Mouse (Mus musculus) left cerebral cortex, adult 18-20 months (tissue): ENCODE measurements around the gene Grin3a. TPM values are rescaled to one million over a fixed set of nuclear protein-coding genes. Genes with fewer than 3 reads are reported as not detected.
A peak's percentile ranks its signal among the peaks of the same experiment; 100 is the strongest.
"Not testable (repeated sequence)": the region's sequence is repeated elsewhere in the genome, so short reads cannot be mapped to it uniquely, and the experiment has no call there.

Source experiments
- DNase-seq, 2 experiments: peaks; one replicate each; pipeline ENCODE4 v3.0.0; 2021 to 2022; ENCODE audit warnings: low spot score in 2 of 2, mixed read lengths in 1 of 2
- total RNA-seq, 2 experiments: library from RNA; stranded (reverse); gene quantifications; 2 replicates each; pipeline ENCODE4 v1.2.3; 2021

Grin3a gene
- total RNA-seq, 2 experiments from 2014 or later: 27.7 to 28.3 TPM

DNA sequence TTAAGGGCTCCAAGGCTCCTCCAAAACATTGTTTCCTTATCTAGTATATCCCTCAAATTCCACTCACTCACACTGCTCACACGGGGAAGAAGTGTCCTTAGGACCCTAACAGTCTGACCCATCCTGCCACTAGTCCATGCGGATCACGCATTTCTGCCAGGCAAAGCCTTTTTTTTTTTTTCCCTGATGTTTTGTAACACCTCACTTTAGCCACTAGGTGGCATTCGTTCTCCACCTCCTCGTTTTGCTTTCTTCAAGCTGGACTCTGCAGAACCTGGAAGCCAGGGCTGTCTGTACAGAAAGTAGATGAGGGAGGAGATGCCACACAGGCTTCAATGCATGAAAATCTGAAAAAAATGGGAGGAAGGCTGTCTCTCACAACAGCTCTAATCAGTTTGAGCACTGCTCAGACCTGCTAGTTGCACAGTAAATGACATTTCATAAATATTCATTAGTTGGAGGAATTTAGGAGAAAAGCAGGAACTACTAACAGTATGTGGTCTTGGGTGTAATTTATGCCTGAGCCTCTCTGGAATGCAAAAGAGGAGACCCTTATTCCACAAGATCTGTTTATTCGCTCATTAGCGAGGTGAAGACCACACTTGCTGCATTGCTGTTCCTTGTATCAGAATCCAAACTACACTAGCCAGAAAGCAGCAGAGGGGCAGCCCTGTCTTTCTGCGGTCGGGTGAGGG, 156.8 kb downstream of the Grin3a start:
- peak; percentile 41 to 44 for DNase-seq

DNA sequence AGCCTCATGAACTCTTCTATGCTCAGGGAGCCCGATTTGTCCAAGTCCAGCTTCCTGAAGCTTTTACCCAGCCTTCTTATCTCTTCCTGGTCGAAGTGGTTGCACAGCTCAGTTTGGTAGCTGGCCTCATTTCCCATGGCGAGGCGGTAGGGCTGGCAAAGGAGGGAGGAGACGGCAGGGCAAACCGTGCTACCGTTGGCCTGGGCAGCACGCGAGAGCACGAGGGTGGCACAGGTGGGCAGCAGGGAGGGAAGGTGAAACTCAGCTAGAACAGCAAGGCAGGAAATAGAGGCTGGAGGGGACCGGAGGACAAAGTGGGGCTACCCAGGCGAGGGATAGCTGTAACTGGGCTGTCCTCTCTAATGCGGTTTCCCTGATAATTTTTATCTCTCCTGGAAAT, 163.7 kb downstream of the Grin3a start, which contains the start of gene Ppp3r2:
TSS of gene Ppp3r2 (minus strand) at position 213 of the 400 bp plus-strand sequence.
- DNase-seq: no peak

DNA sequence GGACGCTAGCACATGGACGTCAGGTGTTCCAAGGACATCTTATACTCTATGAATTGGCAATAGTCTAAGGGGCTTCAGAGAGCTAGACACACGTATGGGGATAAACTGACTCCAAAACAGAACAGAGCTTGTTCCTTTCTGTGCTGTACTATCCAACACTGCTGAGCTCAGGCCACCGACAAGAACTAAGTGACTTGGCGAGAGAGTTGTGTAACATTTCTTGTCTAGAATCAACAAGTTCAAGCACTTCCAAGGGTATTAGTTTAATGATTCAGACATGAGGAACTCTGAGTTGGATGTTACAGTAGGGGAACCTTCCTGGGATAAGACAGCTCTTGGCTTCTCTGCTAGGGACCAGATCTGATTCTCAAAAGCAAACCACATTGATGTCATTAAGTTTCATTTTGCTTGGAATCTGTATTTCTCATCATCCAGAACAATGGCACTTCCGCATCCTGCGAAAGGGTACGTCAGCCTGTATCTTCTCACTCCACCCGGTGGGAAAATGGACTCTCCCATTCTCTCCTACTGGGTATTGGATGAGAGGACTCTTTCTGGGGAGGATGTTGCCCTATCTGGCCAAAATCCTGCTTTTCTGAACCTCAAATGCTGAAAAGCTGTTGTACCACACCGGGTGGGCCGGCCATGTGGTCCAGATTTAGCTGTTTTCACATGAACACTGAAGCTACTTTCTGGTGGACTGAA, 165.2 kb downstream of the Grin3a start:
- DNase-seq: no peak

DNA sequence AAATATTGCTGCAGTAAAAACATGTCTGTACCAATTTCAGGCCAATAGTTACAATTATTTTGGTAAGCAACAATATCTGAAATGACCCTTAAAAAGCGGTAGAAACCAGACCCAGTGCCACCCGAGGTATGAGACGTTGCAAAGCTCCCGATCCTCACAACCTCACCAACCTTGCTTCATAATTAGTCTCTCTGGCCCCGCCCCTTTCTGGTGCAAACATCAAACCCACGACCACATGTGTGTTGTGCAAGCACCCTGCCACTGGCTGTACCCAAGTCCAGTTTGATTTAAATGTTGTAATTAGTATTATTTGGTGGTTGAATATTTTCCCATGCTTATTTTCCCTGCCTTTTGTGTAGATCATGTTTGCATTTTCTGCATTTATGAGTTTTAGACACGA, 168.8 kb downstream of the Grin3a start:
- no peak for DNase-seq

DNA sequence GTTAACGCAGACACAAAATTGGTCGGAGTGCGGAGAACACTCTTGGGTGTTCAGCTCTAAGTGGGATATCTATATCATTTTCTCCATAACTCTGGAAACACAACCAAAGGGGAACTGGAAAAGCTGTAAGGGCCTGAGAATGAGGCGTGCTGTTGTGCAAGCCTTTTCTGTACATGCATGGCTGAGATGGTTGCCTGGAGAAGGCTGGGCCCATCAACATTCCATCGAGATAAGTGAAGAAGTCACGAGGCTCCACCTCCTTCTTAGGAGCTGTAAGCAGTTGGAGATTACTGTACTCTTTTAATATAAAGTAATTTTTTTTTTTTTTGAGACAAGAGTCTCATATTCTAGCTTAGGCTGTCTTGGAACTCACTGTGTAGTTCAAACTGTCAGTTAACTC, 169.5 kb downstream of the Grin3a start:
- DNase-seq: no peak

DNA sequence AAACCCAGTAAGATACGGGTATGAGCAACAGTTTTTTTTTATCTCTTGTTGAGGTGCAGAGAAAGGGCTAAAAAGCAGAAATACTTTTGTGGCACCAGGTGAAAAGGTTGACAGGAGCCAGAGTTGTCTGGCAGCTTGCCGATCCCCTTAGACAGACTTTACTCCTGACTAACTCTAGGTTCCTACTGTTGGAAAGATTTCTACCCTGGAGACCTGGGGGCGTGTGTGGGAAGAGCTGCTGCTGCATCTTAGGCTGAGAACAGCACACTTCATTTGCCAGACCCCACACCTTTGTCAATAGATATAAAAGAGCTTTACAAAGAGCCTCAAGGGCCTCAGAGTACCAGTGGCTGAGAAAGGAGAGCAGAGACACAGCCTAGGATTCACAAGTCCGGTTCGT, 180.7 kb downstream of the Grin3a start:
- DNase-seq: peak in 1 of 2 experiments; percentile 46

DNA sequence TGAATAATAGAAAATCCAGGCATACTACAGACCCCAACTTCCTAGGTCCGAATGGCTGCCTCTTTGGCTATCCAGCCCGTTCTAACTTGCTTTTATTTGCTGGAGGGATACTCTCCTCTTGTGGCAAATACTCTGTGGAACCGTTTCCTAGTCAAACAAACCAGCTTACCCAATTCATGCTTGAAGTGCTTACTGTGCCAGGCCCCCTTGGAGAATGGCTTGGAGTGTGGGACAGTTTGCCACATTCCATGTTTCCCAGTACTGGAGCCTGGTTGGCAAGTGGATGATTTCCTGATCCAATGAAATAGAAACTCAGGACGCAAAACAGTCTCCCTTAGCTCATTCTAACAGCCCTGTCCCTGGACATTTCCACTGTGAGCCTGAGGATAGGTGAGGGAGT, 183.3 kb downstream of the Grin3a start:
- DNase-seq: no peak

DNA sequence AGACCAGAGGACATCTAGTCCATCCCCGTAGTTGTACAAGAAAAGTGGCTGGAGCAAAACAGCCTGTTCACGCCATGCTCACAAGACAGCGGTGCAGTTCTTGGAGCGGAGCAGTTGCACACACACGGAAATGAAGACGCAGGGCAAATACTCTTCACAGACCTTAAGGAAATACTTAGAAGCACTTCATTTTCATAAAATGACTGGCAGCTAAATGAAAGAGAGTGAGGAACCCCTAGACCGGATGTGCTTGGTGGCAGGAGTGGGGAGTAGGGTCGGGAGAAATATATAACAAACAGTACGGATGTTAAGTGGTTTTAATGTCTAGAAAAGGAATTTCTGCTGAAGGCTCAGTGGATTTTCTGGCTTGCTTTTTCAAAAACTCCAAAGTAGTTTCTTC, 183.9 kb downstream of the Grin3a start:
- DNase-seq: no peak

DNA sequence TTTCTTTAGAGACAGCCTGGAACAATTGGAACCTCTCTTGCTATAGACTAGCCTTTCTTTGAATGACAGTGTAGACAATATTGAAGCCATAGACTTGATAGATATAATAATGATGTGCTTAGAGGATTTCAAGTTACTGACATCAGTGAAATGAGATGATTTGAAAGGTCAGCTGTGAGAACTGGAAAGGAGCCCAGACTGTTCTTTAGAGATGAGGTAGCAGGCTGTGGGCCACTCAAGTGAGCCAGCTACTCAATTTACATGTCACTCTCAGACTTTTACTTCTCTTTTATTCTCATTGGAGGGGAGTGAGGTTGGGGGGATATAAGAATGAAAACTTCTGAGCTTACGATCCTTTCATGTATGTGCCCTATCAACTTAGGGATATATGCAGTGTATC, 186.1 kb downstream of the Grin3a start:
- DNase-seq: no peak

DNA sequence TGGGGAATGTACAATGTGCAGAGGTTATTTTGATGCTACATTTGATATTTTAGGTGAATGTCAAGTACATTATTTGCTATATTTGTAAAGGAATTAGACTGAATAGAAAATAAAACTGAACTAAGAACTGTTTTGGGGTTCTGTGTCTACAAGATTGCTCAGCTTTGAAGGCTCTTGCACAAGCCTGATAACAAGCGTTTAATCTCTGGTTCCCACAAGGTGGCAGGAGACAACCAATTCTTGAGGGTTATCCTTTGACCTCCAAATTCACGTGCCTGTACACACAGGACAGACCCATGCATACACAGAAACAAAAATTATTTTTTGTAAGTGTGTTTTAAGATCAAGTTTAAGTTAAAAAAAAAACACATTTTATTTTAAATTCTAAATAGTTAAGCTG, 205.6 kb downstream of the Grin3a start:
- DNase-seq: no peak

DNA sequence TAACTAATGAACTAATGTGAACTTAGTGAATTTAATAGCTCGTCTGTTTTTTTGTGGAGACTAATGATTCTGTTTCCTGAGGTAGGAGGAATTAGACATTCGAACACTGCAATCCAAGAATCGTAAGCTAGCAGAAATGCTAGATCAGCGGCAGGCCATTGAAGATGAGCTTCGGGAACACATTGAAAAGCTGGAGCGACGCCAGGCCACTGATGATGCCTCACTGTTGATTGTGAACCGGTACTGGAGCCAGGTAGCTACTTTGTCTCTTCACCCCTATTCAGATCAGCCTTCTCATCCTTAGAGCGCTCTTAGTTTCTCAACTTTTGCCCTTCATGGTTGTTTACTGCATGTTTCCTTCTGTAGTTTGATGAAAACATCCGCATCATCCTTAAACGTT, 207.7 kb downstream of the Grin3a start:
- no peak for DNase-seq

DNA sequence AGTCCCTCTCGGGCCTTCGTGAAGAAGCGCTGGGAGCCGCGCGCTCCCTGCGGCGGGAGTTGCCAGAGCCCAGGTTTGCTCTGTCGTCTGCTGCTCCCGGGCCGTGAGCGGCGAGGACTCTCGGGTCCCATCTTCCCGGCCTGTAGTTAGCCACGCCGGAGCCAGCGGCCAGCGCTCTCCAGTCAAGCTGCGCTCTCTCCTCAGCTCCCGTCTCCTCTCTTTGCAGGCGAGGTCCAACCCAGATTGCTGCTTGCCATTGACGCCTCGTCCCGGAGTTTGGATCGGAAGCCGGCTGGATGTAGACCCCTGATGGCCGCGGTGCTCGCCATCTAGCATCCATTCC, 213.4 kb downstream of the Grin3a start:
- DNase-seq: no peak

DNA sequence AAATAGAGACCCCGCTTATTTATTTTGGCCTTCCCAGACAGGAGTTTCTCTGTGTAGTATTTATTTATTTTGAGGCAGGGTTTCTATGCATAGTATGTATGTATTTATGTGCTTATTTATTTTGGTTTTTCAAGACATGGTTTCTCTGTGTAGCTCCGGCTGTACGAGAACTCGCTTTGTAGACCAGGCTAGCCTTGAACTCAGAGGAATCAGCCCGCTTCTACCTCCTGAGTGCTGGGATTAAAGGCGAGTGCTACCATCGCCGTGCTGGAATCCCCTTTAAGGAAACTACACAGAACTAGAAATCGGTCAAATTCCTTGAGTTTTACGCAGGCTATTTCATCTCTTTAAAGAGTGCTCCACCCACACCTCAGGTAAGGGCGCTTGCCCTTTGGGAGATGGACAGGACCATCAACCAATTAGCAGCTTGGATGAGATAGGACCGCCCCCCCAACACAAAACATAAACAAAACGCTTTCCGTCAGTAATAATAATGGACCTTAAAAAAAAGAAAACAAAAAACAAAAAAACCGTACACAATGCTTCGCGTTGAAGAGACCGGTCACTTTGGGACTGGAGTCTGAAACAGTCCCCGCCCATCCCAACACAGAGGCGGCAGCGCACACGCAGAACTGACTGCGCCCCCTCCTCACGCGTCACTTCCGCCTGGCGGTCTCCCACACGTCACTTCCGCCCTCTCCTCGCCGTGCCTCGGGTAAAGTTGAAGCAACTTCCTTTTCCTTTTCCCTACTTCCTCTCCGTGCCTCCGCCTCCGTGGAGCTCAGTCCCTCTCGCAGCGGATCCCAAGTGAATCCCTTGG, 214.0 kb downstream of the Grin3a start, which contains the start of gene Rnf20:
TSS of gene Rnf20 (plus strand) at position 688 of the 820 bp plus-strand sequence.
- DNase-seq: peak; percentile 96

DNA sequence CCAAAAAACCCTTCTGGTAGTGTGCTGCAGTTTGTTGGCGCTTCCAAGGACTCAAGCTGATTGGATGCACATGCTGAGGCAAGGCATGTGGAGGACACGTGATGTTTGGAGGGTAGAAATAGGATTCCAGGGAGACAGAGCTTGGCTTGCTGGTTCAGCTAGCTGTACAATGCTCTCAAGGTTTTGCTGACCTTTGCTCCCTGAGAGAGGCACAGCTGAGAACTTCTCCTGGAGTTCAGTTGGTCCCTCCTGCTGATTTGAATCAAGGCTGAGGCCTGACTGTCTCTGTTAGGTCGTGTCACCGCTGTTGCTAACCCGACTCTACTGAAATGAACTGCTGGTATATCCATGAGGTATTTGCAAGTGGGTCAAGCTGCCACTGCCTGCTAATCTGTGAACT, 216.6 kb downstream of the Grin3a start:
- DNase-seq: no peak

DNA sequence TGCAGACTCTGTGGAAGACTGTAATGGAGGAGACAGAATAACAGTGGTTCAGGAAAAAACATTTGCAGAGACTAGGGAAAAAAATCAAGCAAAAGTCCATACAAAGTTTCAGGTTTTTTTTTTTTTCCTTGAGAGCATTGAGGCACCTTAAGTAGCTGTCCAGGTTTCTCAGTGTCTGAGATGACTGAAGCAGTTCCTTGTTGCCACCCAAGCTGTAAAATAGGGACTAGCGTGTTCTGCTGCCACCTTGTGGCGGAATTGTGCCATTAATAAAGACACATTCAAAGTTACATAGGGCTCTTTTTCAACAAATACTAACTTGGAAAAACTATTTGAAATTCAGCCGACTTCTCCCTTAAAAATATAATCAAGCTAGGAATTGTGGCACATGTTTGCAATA, 218.6 kb downstream of the Grin3a start:
- peak; percentile 78 to 82 for DNase-seq

DNA sequence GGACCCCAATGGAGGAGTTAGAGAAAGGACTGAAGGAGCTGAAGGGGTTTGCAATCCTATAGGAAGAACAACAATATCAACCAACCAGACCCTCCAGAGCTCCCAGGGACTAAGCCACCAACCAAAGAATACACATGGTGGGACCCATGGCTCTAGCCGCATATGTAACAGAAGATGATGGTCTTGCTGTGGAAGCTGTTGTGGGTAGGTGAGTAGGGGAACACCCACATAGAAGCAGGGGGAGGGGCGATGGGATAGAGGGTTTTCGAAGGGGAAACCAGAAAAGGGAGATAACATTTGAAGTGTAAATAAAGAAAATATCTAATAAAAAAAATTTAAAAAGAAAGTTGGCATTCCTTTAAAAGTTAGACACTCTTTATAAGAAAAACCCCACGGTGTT, 220.6 kb downstream of the Grin3a start:
- not testable (repeated sequence) for DNase-seq

DNA sequence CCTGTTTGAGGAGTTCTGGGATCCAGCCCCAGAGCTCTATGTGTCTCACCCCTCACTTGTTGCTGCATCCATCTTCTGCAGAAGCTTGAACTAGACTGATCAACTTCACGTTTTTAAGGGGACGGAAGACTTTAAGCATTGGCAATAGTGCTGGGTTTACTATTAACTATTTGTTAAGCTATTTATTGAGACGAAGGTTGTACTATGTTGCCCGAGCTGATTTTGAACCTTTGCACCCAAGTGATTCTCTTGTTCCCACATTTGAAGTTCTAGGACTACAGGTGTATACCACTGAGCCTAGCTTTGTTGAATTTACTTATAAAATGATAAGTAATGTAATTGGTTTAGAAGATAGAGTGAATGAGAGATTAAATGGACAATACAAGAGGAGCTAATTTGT, 221.6 kb downstream of the Grin3a start:
- DNase-seq: no peak

DNA sequence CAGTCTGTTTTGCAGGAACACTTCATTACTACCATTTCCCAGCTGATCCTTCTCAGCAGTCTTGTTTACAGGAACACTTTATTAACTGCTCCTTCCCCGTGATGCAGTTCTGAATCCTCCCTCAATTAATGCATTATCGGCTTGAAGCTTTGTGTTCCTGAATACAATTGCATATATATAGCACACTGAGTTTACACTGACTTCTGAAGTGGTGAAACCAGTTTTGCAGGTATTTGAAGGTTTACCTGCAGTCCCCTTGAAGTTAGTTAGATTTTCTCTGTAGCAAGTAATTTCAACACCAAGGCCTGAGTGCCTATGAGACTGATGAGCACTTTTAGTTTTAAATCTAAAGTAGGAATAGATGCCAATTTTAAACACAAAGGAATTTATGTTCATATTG, 223.3 kb downstream of the Grin3a start:
- no peak for DNase-seq

DNA sequence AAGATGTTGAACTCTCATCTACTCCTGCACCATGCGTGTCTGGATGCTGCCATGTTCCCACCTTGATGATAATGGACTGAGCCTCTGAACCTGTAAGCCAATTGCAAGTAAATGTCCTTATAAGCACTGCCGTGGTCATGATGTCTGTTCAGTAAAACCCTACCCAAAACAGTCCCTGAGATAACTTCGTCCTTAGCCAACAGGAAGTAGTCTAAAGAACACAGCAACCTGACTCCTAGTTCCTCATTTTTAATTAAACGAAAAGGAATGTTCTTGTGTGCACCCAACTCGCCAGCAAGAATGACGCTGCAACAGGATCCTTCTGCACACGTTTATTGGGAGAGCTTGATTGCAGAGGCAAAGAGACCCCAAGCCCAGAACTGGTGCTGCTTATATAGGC, 225.7 kb downstream of the Grin3a start:
- not testable (repeated sequence) for DNase-seq

DNA sequence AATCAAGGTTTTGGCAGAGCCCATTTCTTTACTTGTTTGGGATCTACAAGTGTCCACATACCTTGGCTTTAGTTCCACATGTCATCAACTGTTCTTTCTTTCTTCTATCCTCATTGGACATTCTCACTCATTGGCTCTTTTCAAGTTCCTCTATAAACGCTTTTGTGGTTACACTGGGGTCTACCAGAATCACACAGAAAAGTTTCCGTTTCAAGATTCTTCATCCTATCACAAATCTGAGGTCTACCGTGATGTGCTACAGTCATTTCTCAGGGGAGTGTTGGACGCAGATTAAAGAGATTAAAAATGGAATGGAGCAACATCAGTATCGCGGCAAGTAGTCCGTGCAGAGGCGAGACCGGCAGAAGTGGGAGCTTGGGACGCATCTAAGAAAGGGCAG, 228.6 kb downstream of the Grin3a start:
- DNase-seq: no peak
